Mouse (Mus musculus): ENCODE data around the gene Mis12.

GRCm38 (mm10) chr11:71029403-71030118 lies 10.2 kb downstream of the Mis12 start:
- TF ChIP-seq CTCF (IDR thresholded peaks at IDR 0.05; ENCODE audit: low read depth, low read length) (no peak), POLR2AphosphoS5 (IDR thresholded peaks at IDR 0.05; ENCODE audit: insufficient replicate concordance, low read depth, low read length) (no peak), GATA1 (IDR thresholded peaks at IDR 0.05; ENCODE audit: borderline replicate concordance, low read length) (no peak)

Data from G1E (cell line).